Mouse (Mus musculus): Measurements from ENCODE around the gene Zfp618.

Zfp618 gene

DNA sequence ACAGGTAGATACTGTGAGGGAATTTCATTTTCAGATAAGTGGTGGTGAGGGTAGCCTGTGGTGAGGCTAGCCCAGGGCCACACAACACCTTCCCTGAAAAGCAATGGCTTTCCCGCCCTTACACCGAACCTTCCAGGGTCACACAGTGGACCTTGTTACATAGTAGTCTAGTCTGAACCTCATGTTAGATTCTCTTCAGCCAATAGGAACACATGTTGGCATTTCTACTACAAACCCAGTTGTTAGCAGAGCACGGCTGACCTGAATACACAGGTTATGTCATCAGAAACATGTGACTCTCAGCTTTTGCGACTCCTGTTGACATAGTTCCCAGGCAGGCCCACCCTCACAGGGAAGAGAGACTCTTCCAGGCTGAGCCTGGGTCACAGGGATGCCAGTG is 33.9 kb downstream of the Zfp618 start:
- in situ Hi-C loops (cut with MboI), result no loop called here

DNA sequence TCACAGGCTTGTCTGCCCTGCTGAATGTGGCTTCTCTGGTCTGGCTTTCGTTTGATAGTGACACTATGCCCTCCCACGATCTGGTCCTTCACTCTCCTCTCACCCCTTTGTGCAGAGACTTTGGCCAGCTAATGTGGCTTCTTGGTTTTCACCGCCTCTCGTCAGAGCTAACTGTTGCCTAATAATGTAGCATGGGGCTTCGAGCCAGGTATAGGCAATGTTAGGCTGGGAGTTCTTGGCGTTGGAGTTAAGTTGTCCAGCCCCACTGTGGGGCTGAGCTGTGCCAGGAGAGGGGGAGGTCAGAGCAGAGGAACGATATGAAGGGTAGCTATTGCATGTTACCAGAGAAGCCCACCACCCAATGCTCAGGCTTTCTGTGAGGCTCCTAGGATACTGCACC is 34.5 kb downstream of the Zfp618 start:
- in situ Hi-C loops (cut with MboI), result no loop called here

DNA sequence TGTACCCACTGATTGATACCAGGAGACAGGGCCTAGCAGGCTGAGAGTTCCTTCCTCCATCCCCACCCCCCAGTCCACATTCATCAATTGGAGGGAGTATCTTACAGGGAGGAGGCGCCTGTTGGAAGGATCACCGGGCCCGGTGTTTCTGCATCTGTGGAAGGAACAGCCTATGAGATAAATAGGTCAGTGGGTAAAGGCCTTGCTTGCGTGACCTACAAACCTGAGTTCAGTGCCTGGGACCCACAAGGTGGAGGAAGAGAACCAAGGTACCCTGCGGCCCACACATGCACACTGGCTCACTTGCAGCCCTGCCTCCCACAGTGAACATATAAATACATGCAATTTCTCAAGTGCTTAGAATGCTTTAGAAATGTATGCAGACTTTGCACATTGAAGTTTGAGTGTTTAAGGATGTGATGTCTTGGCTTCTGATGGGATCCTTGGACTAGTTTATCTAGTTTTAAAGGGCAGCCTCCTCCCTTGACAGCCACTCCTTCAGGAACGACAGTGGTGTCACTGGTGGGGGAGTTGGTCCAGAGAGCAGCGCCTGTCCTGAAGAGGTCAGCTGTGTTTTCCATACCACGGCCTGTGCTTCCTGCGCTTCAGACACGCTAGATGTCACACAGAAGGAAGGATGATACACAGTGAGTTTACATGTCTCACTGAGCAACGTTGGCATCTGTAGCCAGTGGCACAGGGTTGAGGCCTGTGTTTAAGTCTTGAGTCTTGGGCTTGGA is 35.1 kb downstream of the Zfp618 start:
- in situ Hi-C loops (cut with MboI), result no loop called here

DNA sequence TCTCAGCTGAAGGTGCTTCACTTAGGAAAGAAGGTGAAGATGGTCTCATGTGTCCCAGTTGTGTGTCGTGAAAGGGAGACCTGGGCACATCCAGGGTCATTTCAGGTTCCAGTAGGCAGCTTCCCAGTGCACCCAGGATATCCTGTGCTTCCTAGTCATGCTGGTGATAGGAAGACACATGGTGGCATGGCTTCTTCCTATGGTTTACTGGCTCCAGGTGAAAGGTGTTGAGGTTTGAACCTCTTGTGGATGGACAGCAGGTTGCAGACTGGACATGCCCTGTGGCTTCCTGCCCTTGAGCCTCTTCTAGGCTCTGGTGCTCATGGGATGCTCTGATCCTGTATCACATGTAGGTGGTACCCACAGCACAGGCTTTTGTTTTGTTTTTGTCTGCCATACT is 37.0 kb downstream of the Zfp618 start:
- in situ Hi-C loops (cut with MboI), result no loop called here

DNA sequence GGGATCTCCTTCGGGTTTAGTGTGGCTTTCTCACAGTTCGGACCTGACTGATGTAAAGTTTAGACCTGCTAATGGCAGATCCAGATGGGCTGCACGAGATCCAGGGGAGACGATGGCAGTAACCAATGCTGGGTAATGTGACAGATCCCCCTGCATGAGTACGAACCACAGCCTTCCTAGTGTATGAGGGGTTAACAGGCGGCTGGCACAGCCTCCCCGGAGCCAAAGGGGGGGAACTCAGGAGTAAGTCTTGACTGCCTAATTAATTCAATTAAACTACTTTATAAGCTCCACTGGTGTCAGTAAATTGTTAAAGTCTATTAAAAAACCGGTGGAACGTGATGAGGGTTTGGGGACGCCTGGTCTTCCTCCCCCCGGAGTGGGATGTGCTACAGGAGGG is 39.1 kb downstream of the Zfp618 start:
- in situ Hi-C loops (cut with MboI), result no loop called here

DNA sequence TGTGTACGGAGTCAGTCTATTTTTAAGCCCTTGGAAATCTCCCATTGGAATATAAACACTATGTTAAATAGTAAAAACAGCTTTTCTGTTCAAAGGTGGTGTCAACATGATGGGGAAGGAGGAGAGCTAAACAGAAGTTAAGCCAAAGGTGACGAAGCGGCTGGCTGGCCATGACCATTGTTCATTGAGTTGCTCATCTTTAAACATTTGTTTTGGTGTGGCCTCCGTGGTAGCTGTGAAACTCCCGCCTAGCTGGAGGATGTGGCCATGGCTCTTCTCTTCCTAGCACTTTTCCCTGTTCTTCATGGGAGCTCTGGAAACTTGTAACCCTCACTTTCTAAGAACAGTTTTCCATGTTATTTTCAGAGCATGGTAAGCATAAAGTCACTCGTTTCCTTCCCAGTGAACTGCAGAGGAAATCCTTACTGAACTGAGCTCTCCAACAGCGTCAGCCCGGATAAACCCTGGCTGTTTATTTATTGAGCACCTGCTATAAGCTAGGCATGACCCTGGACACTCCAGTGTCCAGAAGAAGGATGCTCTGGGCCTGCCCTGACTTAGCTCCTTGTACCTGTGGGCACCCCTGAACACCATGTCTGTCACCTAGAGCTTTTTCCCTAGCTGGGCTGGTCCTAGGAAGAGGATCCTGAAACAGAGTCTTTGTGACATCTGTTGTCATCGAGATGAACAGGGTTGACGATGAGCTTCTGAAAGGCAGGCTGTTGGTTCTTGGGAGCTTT is 40.2 kb downstream of the Zfp618 start:
- in situ Hi-C loops (cut with MboI), result no loop called here

DNA sequence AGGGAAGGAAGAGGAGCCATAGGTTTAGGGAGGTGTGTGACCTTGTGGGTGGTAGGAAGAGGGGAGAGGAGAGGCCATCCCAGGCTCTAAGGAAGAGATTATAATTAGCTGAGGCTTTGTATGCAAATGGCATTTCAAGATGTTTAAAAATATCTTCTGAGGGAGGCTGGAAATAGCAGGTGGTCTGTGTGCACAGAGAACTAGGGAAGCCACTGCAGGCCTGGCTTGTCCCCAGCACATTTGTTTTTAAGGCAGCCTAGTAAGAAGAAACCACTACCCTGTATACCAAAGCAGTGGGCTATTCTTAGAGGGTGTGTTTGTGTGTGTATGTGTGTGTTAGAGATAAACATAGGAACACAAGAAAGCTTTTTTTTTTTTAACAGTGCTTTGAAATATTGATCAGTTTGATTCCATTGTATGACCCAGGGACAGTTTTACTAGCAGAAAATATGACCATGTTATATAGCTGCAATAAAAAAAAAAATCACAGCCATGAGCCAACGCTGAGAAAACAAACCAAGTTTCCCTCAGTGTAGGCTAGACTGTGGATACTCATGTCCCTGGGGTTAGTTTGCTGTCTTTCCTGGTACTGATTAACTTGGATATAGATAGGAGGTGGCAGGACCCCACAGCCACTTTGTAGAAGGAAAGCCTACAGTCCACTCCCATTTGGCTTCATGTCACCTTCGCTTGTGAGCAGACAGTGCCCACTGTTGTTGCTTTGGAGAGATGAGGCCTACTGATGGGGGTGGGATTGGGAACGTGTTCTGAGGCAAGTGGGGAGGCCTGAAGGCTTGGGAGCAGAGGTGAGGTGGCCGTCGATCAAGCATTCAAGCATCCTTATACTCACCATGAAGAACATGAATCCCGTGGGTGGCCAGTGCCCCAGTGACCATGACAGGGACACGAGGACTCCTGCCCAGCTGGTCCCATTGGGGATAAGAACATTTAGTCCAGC is 41.1 kb downstream of the Zfp618 start:
- in situ Hi-C loops (cut with MboI), result no loop called here

DNA sequence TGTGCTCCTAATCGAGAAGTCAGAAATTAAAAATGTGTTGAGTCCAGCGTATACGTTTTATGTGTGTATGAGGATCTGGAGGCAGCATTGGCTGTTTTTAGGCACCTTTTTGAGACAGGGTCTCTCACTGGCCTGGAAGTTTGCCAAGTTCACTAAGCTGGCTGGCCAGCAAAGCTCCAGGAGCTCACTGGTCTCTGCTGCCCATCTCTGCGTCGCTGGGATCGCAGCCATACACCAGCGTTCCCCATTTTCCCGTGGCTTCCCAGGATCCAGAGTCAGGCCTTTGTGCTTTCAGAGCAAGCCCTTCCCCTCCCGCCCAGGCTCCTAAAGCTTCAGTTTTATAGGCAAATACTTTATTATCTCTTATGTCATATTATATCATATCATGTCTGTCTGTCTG is 42.8 kb downstream of the Zfp618 start:
- in situ Hi-C loops (cut with MboI), result no loop called here

DNA sequence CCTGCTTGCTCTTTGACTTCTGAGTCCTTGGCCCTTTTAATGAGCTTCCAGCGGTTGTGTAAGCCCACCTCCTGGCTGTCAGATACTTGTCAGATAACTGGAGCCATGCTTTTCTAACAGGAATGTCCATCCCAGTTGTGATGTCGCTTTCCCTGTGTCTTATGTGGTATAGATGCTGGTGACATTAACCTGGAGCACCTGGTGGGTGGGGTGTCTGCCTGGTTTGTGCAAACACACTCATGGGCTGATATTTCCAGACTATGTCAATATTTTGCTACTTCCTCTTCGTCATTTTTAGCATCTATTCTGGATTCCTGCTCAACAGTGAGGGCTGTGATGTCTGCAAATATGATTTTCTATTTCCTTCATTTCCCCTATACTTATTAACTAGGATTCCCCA is 43.4 kb downstream of the Zfp618 start:
- in situ Hi-C loops (cut with MboI), result no loop called here

DNA sequence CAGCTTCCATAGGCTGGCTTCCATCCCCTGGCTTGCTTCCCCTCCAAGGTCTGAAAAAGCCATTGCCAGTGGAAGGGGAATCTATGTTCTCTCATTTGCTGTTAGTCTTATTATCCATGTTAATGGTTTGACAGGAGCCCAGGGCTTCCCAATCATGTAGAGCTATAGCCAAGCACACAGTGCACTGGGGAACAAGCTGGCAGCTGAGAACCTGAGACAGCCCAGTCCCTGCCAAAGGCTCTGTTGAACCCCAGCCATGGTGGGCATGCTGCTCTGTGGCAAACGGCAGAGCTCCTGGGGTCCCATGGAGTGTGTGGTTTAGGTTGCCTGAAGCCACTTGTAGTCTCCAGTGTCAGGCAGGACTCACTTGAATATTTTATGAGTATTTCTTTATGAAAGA is 44.4 kb downstream of the Zfp618 start:
- in situ Hi-C loops (cut with MboI), result no loop called here

DNA sequence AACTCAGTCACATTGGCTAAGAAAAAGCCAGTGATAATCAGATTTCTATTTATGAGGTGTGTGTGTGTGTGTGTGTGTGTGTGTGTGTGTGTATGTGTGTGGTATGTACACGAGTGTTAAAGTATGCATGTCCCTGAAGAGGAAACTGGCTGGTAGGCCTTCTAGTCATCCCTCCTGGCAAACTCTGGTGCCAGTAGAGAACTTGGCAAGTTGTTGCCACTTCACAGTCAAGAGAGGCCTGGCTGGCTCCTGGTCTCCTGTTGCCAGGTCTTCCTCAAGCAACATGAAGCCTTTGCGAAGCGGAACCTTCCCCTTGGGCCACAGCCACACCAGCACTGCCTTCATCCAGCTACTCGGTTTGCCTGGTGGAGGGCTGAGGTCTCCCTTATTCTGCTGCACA is 44.9 kb downstream of the Zfp618 start:
- in situ Hi-C loops (cut with MboI), result no loop called here

DNA sequence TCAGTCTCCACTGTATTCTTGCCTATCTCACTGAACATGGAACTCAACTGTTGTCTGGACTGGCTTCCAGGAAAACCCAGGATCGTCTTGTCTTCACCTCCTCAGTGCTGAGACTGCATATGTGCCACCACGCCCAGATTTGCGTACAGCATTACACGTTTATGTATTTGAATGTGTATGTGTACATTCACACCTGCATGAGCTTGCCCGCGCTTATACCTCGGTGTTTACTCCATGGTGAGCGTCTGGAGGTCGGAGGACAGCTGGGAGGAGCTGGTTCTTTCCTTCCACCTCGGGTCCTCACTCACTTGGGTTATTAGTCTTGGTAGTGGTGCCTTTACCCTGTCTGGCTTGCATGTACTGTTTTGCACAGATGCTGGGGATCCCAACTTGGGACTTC is 53.2 kb downstream of the Zfp618 start:
- in situ Hi-C loops (cut with MboI), result no loop called here

DNA sequence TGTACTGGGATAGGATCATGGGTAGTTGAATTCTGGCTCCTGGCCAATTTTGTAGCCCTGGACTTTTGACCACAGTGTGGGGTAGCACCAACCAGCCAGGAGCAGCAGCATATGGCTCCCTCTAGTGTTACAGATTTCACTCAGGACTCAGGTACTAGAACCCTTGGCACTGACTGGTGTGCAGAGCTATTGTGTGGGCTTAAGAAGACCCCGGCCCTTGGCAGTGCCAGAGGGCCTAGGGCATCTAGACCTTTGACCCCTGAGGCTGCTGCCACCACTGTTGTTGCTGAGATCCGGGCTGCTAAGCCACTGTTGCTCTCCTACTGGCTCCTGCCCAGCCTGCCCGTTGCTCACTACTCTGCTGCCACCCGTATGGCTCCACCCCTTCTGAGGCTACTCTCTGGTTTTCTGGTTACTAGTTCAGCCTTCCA is 54.1 kb downstream of the Zfp618 start:
- in situ Hi-C loops (cut with MboI), result no loop called here

DNA sequence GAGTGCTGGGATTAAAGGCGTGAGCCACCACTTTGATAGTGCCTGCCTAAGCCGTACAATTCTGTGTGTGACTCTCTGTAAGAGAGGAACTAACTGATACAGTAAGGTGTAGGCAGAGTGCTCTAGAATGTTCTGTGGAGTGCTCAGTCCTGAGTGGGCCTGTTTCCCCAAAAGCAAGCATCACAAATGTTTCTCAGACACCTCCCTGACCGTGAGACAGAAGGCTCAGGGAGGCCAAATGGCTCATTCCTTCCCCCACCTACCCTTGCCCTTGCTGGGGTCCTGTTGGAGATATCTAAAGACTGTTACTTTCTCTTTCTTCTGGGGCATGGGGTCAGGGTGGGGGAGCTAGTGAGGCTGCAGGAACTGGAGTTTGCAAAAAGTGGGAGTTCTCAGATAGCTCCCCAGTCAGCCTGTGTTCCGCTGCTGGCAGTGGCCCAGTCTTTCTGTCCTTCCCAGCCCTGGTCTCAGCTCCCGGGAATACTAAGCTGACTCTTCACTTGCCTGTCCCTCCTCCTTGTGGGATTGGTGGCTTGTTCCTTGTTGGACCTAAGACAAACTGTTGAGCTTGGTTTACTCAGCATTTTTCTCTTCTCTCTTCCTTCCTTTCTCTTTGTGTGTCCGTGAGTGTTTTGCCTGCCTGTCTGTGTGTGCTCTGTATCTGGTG is 55.8 kb downstream of the Zfp618 start:
- in situ Hi-C loops (cut with MboI), result no loop called here

DNA sequence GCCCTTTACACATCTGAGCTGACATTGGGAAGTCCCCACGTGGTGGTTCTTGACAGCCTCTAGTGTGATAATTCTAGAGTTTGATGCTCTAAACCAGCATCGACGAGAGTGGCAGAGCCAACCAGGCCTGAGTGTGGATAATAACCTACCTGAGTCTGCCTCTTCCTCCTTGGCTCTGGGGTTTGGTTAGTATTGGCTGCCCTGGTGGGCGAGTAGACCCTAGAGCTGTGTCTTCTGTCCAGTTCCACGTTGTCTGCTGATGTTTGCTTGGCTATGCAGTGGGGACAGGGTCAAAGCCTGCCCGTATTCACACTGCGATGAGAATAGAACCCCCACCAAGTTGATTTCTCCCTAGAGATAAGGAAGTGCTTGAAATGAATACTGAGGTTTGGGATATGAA is 58.1 kb downstream of the Zfp618 start:
- in situ Hi-C loops (cut with MboI), result no loop called here

DNA sequence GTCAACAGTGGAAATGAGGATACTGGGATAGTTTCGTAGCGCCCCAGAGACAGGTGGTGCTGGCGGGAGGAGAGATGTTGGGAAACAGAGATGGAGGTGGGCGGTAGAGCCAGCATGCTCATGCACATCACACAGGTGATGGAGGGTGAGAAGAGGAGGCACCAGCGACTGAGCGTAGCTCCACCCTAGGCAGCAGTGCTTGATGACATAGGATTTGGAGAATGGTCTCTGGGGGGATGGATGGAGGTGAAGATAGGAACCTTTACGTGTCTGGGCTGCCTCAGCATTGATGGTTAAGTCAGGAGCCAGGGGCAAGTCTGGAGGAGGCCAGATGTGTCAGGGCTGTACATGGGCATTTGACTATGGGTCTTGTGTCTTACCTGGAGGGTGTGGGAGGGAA is 58.7 kb downstream of the Zfp618 start:
- in situ Hi-C loops (cut with MboI), result no loop called here

DNA sequence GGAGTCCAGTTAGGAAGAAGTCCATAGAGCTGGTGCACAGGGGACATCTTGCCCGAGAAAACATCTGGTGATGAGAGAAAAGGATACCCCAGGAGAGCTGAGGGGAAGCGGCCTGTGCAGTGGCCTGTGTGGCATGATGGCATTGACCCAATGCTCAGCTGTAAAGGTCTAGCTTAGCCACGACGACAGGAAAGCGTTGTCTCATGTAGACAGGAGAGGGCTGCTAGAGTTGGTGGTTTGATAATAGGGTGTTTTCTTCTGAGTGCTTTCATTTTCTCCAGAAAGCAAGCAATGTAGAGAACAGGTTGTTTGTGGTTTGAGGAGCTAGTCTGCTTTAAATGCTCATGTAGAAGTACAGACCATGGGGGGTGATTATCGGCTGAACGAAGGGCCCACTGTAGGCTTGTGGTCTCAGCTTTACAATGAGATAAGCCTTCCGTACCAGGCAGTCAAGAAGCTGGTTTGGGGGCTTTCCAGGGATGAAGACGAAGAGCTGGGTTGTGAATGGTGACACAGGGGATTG is 59.4 kb downstream of the Zfp618 start:
- in situ Hi-C loops (cut with MboI), result no loop called here

DNA sequence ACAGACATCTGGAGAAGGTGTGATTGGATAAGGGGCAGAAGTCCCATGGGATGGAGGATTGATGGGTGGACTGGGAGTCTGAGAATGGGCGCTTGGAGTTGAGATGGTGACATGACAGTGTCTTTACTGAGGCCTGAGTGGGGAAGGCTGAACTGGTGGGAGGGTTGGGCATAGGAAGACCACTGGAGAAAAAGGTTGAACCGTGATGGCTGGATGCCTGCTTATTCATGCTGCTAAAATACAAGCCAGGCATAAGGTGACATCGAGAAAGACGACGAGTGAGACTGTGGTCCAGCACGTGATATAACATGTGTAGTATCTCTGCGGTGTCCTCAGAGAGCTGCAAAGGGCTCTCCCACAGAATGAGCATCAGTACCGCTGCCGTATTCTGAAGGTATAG is 59.9 kb downstream of the Zfp618 start:
- in situ Hi-C loops (cut with MboI), result no loop called here

DNA sequence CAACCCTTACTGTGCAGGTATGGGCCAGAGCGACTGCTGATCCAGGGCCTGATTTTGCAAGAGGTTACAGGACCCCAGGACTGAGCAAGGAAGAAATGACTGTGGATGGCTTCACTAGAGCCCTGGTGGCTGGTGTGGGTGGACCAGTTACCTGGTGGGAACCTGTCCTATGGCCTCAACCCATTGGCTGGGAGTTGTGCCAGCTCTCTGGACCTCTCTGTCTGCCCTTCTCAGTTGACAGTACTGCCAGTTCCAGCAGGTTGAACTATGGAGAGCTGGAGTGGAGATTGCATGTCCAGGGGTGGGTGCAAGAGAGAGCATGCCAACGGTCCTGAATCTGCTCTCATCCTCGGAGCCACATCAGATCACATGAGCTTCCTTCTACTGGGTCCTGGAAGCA is 60.9 kb downstream of the Zfp618 start:
- in situ Hi-C loops (cut with MboI), result no loop called here

DNA sequence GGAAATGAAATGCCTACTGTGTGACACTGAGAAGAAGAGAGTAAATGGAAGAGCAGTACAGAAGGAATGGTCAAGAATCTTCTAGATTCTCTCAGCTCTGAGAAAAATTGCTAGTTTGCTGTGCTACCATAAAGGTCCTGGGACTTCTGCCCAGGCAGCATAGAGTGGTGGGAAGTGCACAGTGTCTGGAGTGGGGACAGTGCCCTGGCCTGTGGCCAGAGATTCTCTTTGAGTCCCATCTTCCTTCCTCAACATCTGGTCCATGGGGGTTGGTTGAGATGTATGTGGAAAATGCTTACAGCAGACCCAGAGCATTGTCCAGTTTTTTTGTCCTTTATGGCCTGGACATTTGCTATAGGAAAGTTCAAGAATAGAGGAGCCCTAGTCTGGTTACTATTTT is 62.1 kb downstream of the Zfp618 start:
- in situ Hi-C loops (cut with MboI), result no loop called here

DNA sequence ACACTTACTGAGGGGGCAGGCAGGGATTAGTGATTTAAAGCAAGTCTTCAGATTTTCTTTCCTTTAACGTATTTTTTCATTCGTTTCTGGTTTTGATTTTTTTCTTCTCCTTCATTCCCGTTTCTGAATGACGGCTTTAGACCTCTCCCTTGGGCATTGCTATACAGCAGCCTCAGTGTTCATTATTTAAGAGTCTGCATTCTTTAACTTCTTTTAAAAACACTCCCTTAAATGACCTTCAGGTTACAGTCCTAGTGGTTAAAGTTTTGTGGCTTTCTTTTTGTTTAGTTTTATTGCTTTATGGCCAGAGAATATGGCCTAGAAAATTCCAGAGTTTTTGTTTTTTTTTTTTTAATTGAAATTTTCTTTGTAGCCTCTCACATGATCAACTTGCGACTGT is 64.8 kb downstream of the Zfp618 start:
- in situ Hi-C loops (cut with MboI), result no loop called here

DNA sequence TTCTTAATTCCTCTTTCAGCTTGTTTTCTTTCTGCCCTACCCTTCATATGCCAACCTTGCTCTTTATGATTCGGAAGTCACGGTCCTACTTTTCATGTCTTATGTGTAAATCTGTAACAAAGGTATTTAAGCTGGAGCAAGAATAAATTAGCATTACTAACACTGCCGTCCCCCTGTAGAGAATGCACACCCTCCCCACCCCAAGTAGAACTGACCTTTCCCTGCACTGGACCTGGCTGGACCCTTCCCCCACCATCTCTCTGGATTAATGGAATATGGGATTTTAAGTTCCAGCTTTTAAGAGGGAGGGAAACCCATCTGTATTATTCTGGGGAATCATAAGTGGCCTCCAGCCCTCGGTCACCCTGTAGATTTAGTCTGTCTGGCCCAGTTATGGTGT is 65.9 kb downstream of the Zfp618 start:
- in situ Hi-C loops (cut with MboI), result no loop called here
